Mouse (Mus musculus): ENCODE results near the gene Rptor. TPM values are rescaled to one million over a fixed set of nuclear protein-coding genes. Genes with fewer than 3 reads are reported as not detected.

Rptor gene
- total and polyA plus RNA-seq, 3 experiments = 19.7 to 32.4 (median 32.1) TPM

- WGBS = 64% methylated on average over 2 of the region's 2 CpGs
- no peak overlapping the region for H3K9ac ChIP-seq (ENCODE audit: low read depth, low read length)
- no peak overlapping the region; the same call in 1 of the 2 replicates for H3K27ac ChIP-seq
- intact Hi-C loops (cut with DNase I) = no loop called here
- H3K4me1 ChIP-seq (ENCODE audit: control insufficient read depth, insufficient read depth, low read length) = peaks cover 41% of the 10 kb centered on the region
- H3K79me2 ChIP-seq (replicated peaks; ENCODE audit: control insufficient read depth, insufficient read depth, low read length) = peaks cover 2% of the 10 kb centered on the region; the same call in 1 of the 2 replicates
- no peak overlapping the region for H3K4me3 ChIP-seq
- H3K27me3 ChIP-seq (ENCODE audit: control insufficient read depth, insufficient read depth, low read length) = no peaks in the 10 kb centered on the region
- TF ChIP-seq CTCF (IDR thresholded peaks at IDR 0.05) (peak; percentile 39), POLR2A (IDR thresholded peaks at IDR 0.05; ENCODE audit: insufficient read depth, low read depth, low read length) (no peak)
- H3K36me3 ChIP-seq (ENCODE audit: control insufficient read depth, insufficient read depth, low read length) = no peaks in the 10 kb centered on the region
- DNase-seq = no peak
Measured at GRCm38 (mm10) chr11:119947897-119948296, 345.2 kb downstream of the Rptor start.

- no peak overlapping the region for H3K4me3 ChIP-seq
- H3K79me2 ChIP-seq (replicated peaks; ENCODE audit: control insufficient read depth, insufficient read depth, low read length) = peaks cover under 1% of the 10 kb centered on the region; the same call in 1 of the 2 replicates
- 59% methylated on average over 4 of the region's 4 CpGs for WGBS
- H3K27ac ChIP-seq = peak overlapping the region; percentile 49; the same call in 1 of the 2 replicates
- H3K27me3 ChIP-seq (ENCODE audit: control insufficient read depth, insufficient read depth, low read length) = no peaks in the 10 kb centered on the region
- peaks cover 44% of the 10 kb centered on the region for H3K4me1 ChIP-seq (ENCODE audit: control insufficient read depth, insufficient read depth, low read length)
- no peak for TF ChIP-seq EP300 (IDR thresholded peaks at IDR 0.05; ENCODE audit: insufficient read depth, low read depth, low read length)
- intact Hi-C loops (cut with DNase I) = no loop called here
- DNase-seq = no peak
- H3K9ac ChIP-seq (ENCODE audit: low read depth, low read length) = no peak overlapping the region
- H3K36me3 ChIP-seq (ENCODE audit: control insufficient read depth, insufficient read depth, low read length) = no peaks in the 10 kb centered on the region
Measured at GRCm38 (mm10) chr11:119948305-119948704, 345.6 kb downstream of the Rptor start.

GRCm38 (mm10) chr11:119948803-119949202 is 346.1 kb downstream of the Rptor start:
- Histone ChIP-seq H3K4me3 (no peak overlapping the region), H3K79me2 (replicated peaks; ENCODE audit: control insufficient read depth, insufficient read depth, low read length) (no peaks in the 10 kb centered on the region), H3K4me1 (ENCODE audit: control insufficient read depth, insufficient read depth, low read length) (peaks cover 47% of the 10 kb centered on the region), H3K27me3 (ENCODE audit: control insufficient read depth, insufficient read depth, low read length) (no peaks in the 10 kb centered on the region), H3K9ac (ENCODE audit: low read depth, low read length) (no peak overlapping the region), H3K27ac (peak overlapping the region; percentile 49), H3K36me3 (ENCODE audit: control insufficient read depth, insufficient read depth, low read length) (no peaks in the 10 kb centered on the region)
- TF ChIP-seq CTCF (IDR thresholded peaks at IDR 0.05) (no peak), EP300 (IDR thresholded peaks at IDR 0.05; ENCODE audit: insufficient read depth, low read depth, low read length) (no peak), POLR2A (IDR thresholded peaks at IDR 0.05; ENCODE audit: insufficient read depth, low read depth, low read length) (no peak)
- intact Hi-C loops (cut with DNase I) = no loop called here
- 42% methylated on average over 2 of the region's 2 CpGs for WGBS
- peak in 1 of 2 experiments; percentile 53 for DNase-seq

Other genes with a start within 250 kb of the Rptor start
- gene Sgsh, start 247.4 kb upstream of the Rptor start, total RNA-seq (2021) = 1 to 10 TPM; 5.5 to 5.7 TPM
- 10.6 and 11.1 TPM in 2 replicates for gene Sgsh, start 247.4 kb upstream of the Rptor start, polyA plus RNA-seq (2012; rRNA removed)
- gene Slc26a11, start 247.3 kb upstream of the Rptor start, total RNA-seq (2021) = 1 to 10 TPM; 2.0 to 2.2 TPM
- 7.8 and 9.9 TPM in 2 replicates for gene Slc26a11, start 247.3 kb upstream of the Rptor start, polyA plus RNA-seq (2012; rRNA removed)
- gene Rnf213, start 209.8 kb upstream of the Rptor start, total RNA-seq (2021) = 10 to 100 TPM; 12.0 to 13.1 TPM
- gene Rnf213, start 209.8 kb upstream of the Rptor start, polyA plus RNA-seq (2012; rRNA removed) = 10.4 and 19.2 TPM in 2 replicates
- gene Endov, start 111.6 kb upstream of the Rptor start, total RNA-seq (2021) = 1 to 10 TPM; 6.9 to 7.3 TPM
- gene Endov, start 111.6 kb upstream of the Rptor start, polyA plus RNA-seq (2012; rRNA removed) = 6.9 and 8.3 TPM in 2 replicates
- under 1 TPM; 0.09 to 0.23 TPM for gene Nptx1, start 55.2 kb upstream of the Rptor start, total RNA-seq (2021)
- 0.12 and 0.16 TPM in 2 replicates for gene Nptx1, start 55.2 kb upstream of the Rptor start, polyA plus RNA-seq (2012; rRNA removed)

All from heart, adult 2 months (tissue).